Comparison of ENCODE assay signal across 8 mouse cellular contexts in the genomic region with DNA sequence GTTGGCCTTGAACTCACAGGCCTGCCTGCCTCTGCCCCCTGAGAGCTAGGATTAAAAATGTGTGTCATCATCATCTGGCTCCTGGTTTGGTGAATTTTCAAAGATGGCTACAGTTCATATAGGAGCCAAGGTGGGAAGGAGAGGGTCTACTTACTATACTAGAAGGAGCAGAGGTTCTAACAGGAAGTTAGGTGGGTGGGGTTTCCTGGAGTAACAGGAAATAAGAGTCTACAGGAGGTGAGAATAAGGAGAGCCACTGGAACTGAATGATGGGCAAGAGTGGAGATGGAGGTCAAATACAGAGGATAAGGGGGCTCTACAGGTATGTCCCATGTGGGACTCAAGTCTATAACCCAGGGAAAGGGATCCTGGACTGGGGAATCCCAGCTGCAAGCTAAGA. TPM values are rescaled to one million over a fixed set of nuclear protein-coding genes. Genes with fewer than 3 reads are reported as not detected.
A peak's percentile ranks its signal among the peaks of the same experiment; 100 is the strongest.
DNase-seq lines count a peak whose midpoint lies in the region; ATAC-seq and TF ChIP-seq lines count a peak whose summit lies in the region.
"Had no signal": no experiment of that assay in that cellular context is flagged by ENCODE, and none has a peak within 500 bp of the region (broad histone marks: within the 10 kb centered on the region; RNA-seq: fewer than 3 reads in every experiment).

No protein-coding gene starts in this region.

- peak overlapping the region; percentile 91 for H3K4me3 ChIP-seq in C2C12 (ENCODE audit: insufficient read depth, poor library complexity, severe bottlenecking)
- peak overlapping the region; percentile 79; the same call in 1 of the 2 replicates for H3K4me3 ChIP-seq in forebrain, embryonic 16.5 days (replicated peaks; ENCODE audit: low read length)
- peak overlapping the region; percentile 93 to 98 for H3K4me3 ChIP-seq in liver, embryonic 14.5 days (ENCODE audit: insufficient read depth in 1 of 2, low read depth in 2 of 2, low read length in 2 of 2)

- peaks cover 63% of the 10 kb centered on the region for H3K79me2 ChIP-seq in C2C12 (ENCODE audit: control insufficient read depth, insufficient read depth)

- peak; percentile 40 for DNase-seq in 3T3-L1 (ENCODE audit: low read depth, low spot score)
- DNase-seq in liver, embryonic 14.5 days (ENCODE audit: low read depth in 3 of 3, low spot score in 3 of 3), result no peak
- no peak for DNase-seq in right cerebral cortex, postnatal 36 days (ENCODE audit: low spot score in 2 of 2)
- DNase-seq in thymus, postnatal 14 days, result no peak
- no peak for DNase-seq in testis, postnatal 10 days (ENCODE audit: low spot score)
- DNase-seq: adrenal gland, postnatal 10 days had no signal

- TF ChIP-seq CTCF in C2C12 (IDR thresholded peaks at IDR 0.05; ENCODE audit: control insufficient read depth, insufficient read depth, insufficient read length), result no peak
- no peak for TF ChIP-seq CTCF in liver, embryonic 14.5 days (IDR thresholded peaks at IDR 0.05; ENCODE audit: low read depth)

- H3K27me3 ChIP-seq in C2C12 (ENCODE audit: control insufficient read depth, insufficient read depth, insufficient read length), result no peaks in the 10 kb centered on the region
- 0 out of 2 replicates have a peak, but pooled peaks cover under 1% of the 10 kb centered on the region for H3K27me3 ChIP-seq in forebrain, embryonic 16.5 days (replicated peaks; ENCODE audit: control insufficient read depth, insufficient read depth, low read length)
- H3K27me3 ChIP-seq in liver, embryonic 14.5 days (ENCODE audit: control insufficient read depth, insufficient read depth, low read length), result no peaks in the 10 kb centered on the region

- H3K36me3 ChIP-seq in C2C12 (ENCODE audit: control insufficient read depth, insufficient read depth), result peaks cover 29% of the 10 kb centered on the region
- H3K36me3 ChIP-seq in forebrain, embryonic 16.5 days (ENCODE audit: control insufficient read depth, insufficient read depth), result peaks cover 2% of the 10 kb centered on the region; the same call in 1 of the 2 replicates
- H3K36me3 ChIP-seq in liver, embryonic 14.5 days (replicated peaks; ENCODE audit: control insufficient read depth, insufficient read depth, low read depth), result peaks cover 6% of the 10 kb centered on the region

- peaks cover 35% of the 10 kb centered on the region for H3K4me1 ChIP-seq in forebrain, embryonic 16.5 days (replicated peaks; ENCODE audit: control insufficient read depth, insufficient read depth, low read length)
- peaks cover 15 to 33% of the 10 kb centered on the region in 2 experiments for H3K4me1 ChIP-seq in liver, embryonic 14.5 days (replicated peaks; ENCODE audit: control insufficient read depth in 2 of 2, insufficient read depth in 2 of 2, low read length in 1 of 2)

- H3K4me2 ChIP-seq in forebrain, embryonic 16.5 days (ENCODE audit: low read length), result peak overlapping the region; percentile 78
- H3K4me2 ChIP-seq in liver, embryonic 14.5 days (ENCODE audit: low read depth), result peak overlapping the region; percentile 97

- H3K27ac ChIP-seq in forebrain, embryonic 16.5 days (ENCODE audit: low read length), result no peak overlapping the region
- peak overlapping the region; percentile 69; the same call in 1 of the 2 replicates for H3K27ac ChIP-seq in liver, embryonic 14.5 days

- no peak overlapping the region for H3K9ac ChIP-seq in forebrain, embryonic 16.5 days (replicated peaks; ENCODE audit: low read depth, low read length)
- peak overlapping the region; percentile 97 for H3K9ac ChIP-seq in liver, embryonic 14.5 days (replicated peaks)

- no peaks in the 10 kb centered on the region for H3K9me3 ChIP-seq in forebrain, embryonic 16.5 days (ENCODE audit: control insufficient read depth, low read length)
- no peaks in the 10 kb centered on the region for H3K9me3 ChIP-seq in liver, embryonic 14.5 days (ENCODE audit: control insufficient read depth, low read length)

- ATAC-seq in forebrain, embryonic 16.5 days, result no peak
- ATAC-seq in liver, embryonic 14.5 days (ENCODE audit: insufficient read depth), result no peak

- peaks cover 56% of the 10 kb centered on the region for H3K79me3 ChIP-seq in C2C12 (ENCODE audit: low read depth)

- H3ac ChIP-seq in C2C12 (ENCODE audit: control insufficient read depth, insufficient read length, low read depth), result peak overlapping the region; percentile 19

- no peak for TF ChIP-seq EP300 in liver, embryonic 14.5 days (IDR thresholded peaks at IDR 0.05; ENCODE audit: low read depth)

TF ChIP-seq in C2C12, 6 proteins besides CTCF, POLR2A, EP300 and RAD21:
- no peak for TF ChIP-seq CEBPB (IDR thresholded peaks at IDR 0.05; ENCODE audit: low read depth)
- no peak for TF ChIP-seq MYOG (IDR thresholded peaks at IDR 0.05; ENCODE audit: control insufficient read depth, extremely low read depth, insufficient read length)
- no peak for TF ChIP-seq USF1 (IDR thresholded peaks at IDR 0.05; ENCODE audit: low read depth)
- no peak for TF ChIP-seq MAX (IDR thresholded peaks at IDR 0.05)
- no peak for TF ChIP-seq MYOD1 (IDR thresholded peaks at IDR 0.05; ENCODE audit: control insufficient read depth, insufficient read length, low read depth)
- no peak for TF ChIP-seq FOSL1 (IDR thresholded peaks at IDR 0.05; ENCODE audit: insufficient read depth, low read length, poor library complexity, severe bottlenecking)
TF ChIP-seq in C2C12: peak in this region for 0.

RNA-seq across cellular contexts. Expression of a gene that starts 1.4 kb away (rescaled TPM):
- polyA plus RNA-seq in C2C12 (2012; fragmentation: generic; extraction: Trizol), result 342 TPM
- polyA plus RNA-seq in forebrain, embryonic 16.5 days (2015; fragmentation: Nextera tagmentation; extraction: Ambion mirVana), result 213 and 234 TPM in 2 replicates
- polyA plus RNA-seq in liver, embryonic 14.5 days (2012; rRNA removed), result 36.8 and 123 TPM in 2 replicates
- 118 and 129 TPM in 2 replicates for polyA plus RNA-seq in liver, embryonic 14.5 days (2014; fragmentation: Nextera tagmentation; extraction: Ambion mirVana)

RNA-seq across cellular contexts. Expression of a gene that starts 17.1 kb away (rescaled TPM):
- polyA plus RNA-seq in C2C12 (2012; fragmentation: generic; extraction: Trizol), result 7.4 TPM
- polyA plus RNA-seq in forebrain, embryonic 16.5 days (2015; fragmentation: Nextera tagmentation; extraction: Ambion mirVana), result 24.9 and 32.0 TPM in 2 replicates
- polyA plus RNA-seq in liver, embryonic 14.5 days (2012; rRNA removed), result 1.3 and 1.4 TPM in 2 replicates
- polyA plus RNA-seq in liver, embryonic 14.5 days (2014; fragmentation: Nextera tagmentation; extraction: Ambion mirVana), result 1.1 and 1.4 TPM in 2 replicates

RNA-seq across cellular contexts. Expression of a gene that starts 17.4 kb away (rescaled TPM):
- 8.7 TPM for polyA plus RNA-seq in C2C12 (2012; fragmentation: generic; extraction: Trizol)
- 10.4 and 13.7 TPM in 2 replicates for polyA plus RNA-seq in forebrain, embryonic 16.5 days (2015; fragmentation: Nextera tagmentation; extraction: Ambion mirVana)
- 5.7 and 6.2 TPM in 2 replicates for polyA plus RNA-seq in liver, embryonic 14.5 days (2012; rRNA removed)
- 4.0 and 5.1 TPM in 2 replicates for polyA plus RNA-seq in liver, embryonic 14.5 days (2014; fragmentation: Nextera tagmentation; extraction: Ambion mirVana)

RNA-seq across cellular contexts. Expression of a gene that starts 56.6 kb away (rescaled TPM):
- 49.2 TPM for polyA plus RNA-seq in C2C12 (2012; fragmentation: generic; extraction: Trizol)
- 37.4 and 38.8 TPM in 2 replicates for polyA plus RNA-seq in forebrain, embryonic 16.5 days (2015; fragmentation: Nextera tagmentation; extraction: Ambion mirVana)
- 21.4 and 23.4 TPM in 2 replicates for polyA plus RNA-seq in liver, embryonic 14.5 days (2012; rRNA removed)
- polyA plus RNA-seq in liver, embryonic 14.5 days (2014; fragmentation: Nextera tagmentation; extraction: Ambion mirVana), result 23.4 and 28.4 TPM in 2 replicates

RNA-seq across cellular contexts. Expression of a gene that starts 56.6 kb away (rescaled TPM):
- polyA plus RNA-seq in C2C12 (2012; fragmentation: generic; extraction: Trizol), result 1.3 TPM
- 1.6 and 1.9 TPM in 2 replicates for polyA plus RNA-seq in forebrain, embryonic 16.5 days (2015; fragmentation: Nextera tagmentation; extraction: Ambion mirVana)
- polyA plus RNA-seq in liver, embryonic 14.5 days (2012; rRNA removed), result 2.4 and 5.6 TPM in 2 replicates
- 0.91 and 1.5 TPM in 2 replicates for polyA plus RNA-seq in liver, embryonic 14.5 days (2014; fragmentation: Nextera tagmentation; extraction: Ambion mirVana)
